Mouse (Mus musculus): Measurements from ENCODE around the gene Lamc1.

DNA sequence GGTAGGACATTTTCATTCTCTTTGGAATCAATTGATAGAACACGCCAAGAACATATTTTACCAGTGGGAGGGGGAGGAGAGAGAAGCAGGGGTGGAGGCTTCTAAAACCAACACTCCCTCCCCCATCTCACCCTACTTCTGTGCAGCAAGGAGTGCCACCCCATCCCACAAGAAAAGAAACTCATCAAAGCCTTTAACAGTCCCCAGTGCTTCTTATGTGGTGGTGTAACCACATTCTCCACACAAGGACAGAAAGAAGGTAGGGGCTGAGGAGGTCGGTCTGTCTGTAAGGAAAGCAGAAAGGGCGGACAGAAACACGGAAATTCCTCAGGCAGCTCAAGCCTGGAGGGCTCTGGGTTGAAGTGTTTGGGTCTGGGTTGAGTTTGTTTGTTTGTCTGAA lies 12.5 kb downstream of the Lamc1 start:
- TF ChIP-seq CTCF (IDR thresholded peaks at IDR 0.05; ENCODE audit: low read depth): no peak
- TF ChIP-seq EP300 (optimal IDR thresholded peaks at IDR 0.05): no peak

Data from stomach, postnatal 0 days (tissue).